Mouse (Mus musculus) kidney, embryonic 14.5 days (tissue): Measurements from ENCODE around the gene Ptprj. TPM values are rescaled to one million over a fixed set of nuclear protein-coding genes. Genes with fewer than 3 reads are reported as not detected.
"Not testable (repeated sequence)": the region's sequence is repeated elsewhere in the genome, so short reads cannot be mapped to it uniquely, and the experiment has no call there.

Source experiments
- ATAC-seq: fragments of 200-750 bp; cut with Nextera tagmentation; 2 replicates; pipeline ENCODE4 v1.8.0; 2017; ENCODE audit warnings: moderate number of reproducible peaks, mild to moderate bottlenecking, moderate TSS enrichment, moderate library complexity; ENCODE audit not compliant: low FRiP score, low TSS enrichment
- H3K27ac ChIP-seq: fragments of 300-500 bp; sonication (generic); 2 replicates; pipeline ENCODE4 v1.5.1; 2014; ENCODE audit warnings: low read depth, mild to moderate bottlenecking, low read length, moderate library complexity, mixed read lengths
- H3K27me3 ChIP-seq: fragments of 300-500 bp; sonication (generic); 2 replicates; pipeline ENCODE4 v1.6.1; 2014; ENCODE audit warnings: mild to moderate bottlenecking, low read length; ENCODE audit not compliant: control insufficient read depth, insufficient read depth
- H3K36me3 ChIP-seq: fragments of 300-500 bp; sonication (generic); 2 replicates; pipeline ENCODE4 v1.6.1; 2014; ENCODE audit warnings: low read length, mixed read lengths; ENCODE audit not compliant: control insufficient read depth, insufficient read depth
- H3K4me1 ChIP-seq: fragments of 300-500 bp; sonication (generic); 2 replicates; pipeline ENCODE4 v1.6.1; 2014; ENCODE audit warnings: low read length, mixed read lengths; ENCODE audit not compliant: control insufficient read depth, insufficient read depth
- H3K4me2 ChIP-seq: fragments of 300-500 bp; sonication (generic); replicated peaks from 2 replicates; pipeline ENCODE4 v1.6.1; 2014; ENCODE audit warnings: low read depth, mild to moderate bottlenecking, low read length
- H3K4me3 ChIP-seq: fragments of 300-500 bp; sonication (generic); 2 replicates; pipeline ENCODE4 v1.5.1; 2014; ENCODE audit warnings: mild to moderate bottlenecking, low read length
- H3K9ac ChIP-seq: fragments of 300-500 bp; sonication (generic); 2 replicates; pipeline ENCODE4 v1.6.1; 2014; ENCODE audit warnings: low read depth, mild to moderate bottlenecking, low read length, moderate library complexity
- H3K9me3 ChIP-seq: fragments of 300-500 bp; sonication (generic); 2 replicates; pipeline ENCODE4 v1.6.1; 2016; ENCODE audit warnings: low read length; ENCODE audit not compliant: control insufficient read depth
- WGBS: fragments of 180-500 bp; shearing (Covaris S2); extraction: QIAGEN DNeasy Blood & Tissue Kit; methylation state at CpG from one replicate; pipeline ENCODE4 v1.1.7; 2014; 5-methylcytosine and 5-hydroxymethylcytosine counted together
- polyA plus RNA-seq: library from polyadenylated mRNA; unstranded; fragments of >200 nt; fragmentation: Nextera tagmentation; extraction: Ambion mirVana; gene quantifications from 2 replicates; pipeline ENCODE4 v1.2.1, GENCODE M21; 2014

Gene Ptprj
- polyA plus RNA-seq, 1 experiment from 2014 or later, result 10.8 TPM

GRCm38 (mm10) chr2:90574536-90574935 lies 5.9 kb downstream of the Ptprj start:
- no peak overlapping the region for H3K4me3 ChIP-seq
- H3K4me2 ChIP-seq, result no peak overlapping the region
- no peaks in the 10 kb centered on the region for H3K36me3 ChIP-seq
- H3K9ac ChIP-seq, result no peak overlapping the region
- 70% methylated on average over 7 of the region's 8 CpGs for WGBS
- H3K9me3 ChIP-seq, result no peaks in the 10 kb centered on the region
- no peak overlapping the region for H3K27ac ChIP-seq
- no peaks in the 10 kb centered on the region for H3K27me3 ChIP-seq
- H3K4me1 ChIP-seq, result peaks cover 8% of the 10 kb centered on the region; the same call in 1 of the 2 replicates
- no peak for ATAC-seq

- 70% methylated on average over 17 of the region's 17 CpGs for WGBS
- H3K4me2 ChIP-seq, result 0 out of 2 replicates have a peak overlapping the region, but pooled peaks have one; percentile 11
- ATAC-seq, result no peak
Measured at GRCm38 (mm10) chr2:90573640-90574526, 6.6 kb downstream of the Ptprj start.

GRCm38 (mm10) chr2:90572126-90572525 lies 8.3 kb downstream of the Ptprj start:
- Histone ChIP-seq H3K9me3 (no peaks in the 10 kb centered on the region), H3K27me3 (no peaks in the 10 kb centered on the region), H3K4me1 (0 out of 2 replicates have a peak, but pooled peaks cover 5% of the 10 kb centered on the region), H3K9ac (no peak overlapping the region), H3K4me3 (no peak overlapping the region), H3K36me3 (no peaks in the 10 kb centered on the region), H3K4me2 (no peak overlapping the region), H3K27ac (no peak overlapping the region)
- peak; percentile 36; the same call in 1 of the 2 replicates for ATAC-seq
- 36% methylated on average over 5 of the region's 5 CpGs for whole genome bisulfite sequencing

More at GRCm38 (mm10) chr2:90573640-90574526, 6.6 kb downstream of the Ptprj start:
- Histone ChIP-seq H3K9me3 (no peaks in the 10 kb centered on the region), H3K27ac (no peak overlapping the region), H3K27me3 (no peaks in the 10 kb centered on the region), H3K4me1 (peaks cover 5% of the 10 kb centered on the region; the same call in 1 of the 2 replicates), H3K36me3 (no peaks in the 10 kb centered on the region), H3K9ac (no peak overlapping the region), H3K4me3 (no peak overlapping the region)

GRCm38 (mm10) chr2:90571399-90571798 lies 9.0 kb downstream of the Ptprj start:
- H3K4me1 ChIP-seq, H3K36me3 ChIP-seq, H3K9ac ChIP-seq, H3K27ac ChIP-seq, H3K27me3 ChIP-seq, H3K9me3 ChIP-seq, H3K4me3 ChIP-seq, H3K4me2 ChIP-seq, ATAC-seq: not testable (repeated sequence)
- 88% methylated on average over 6 of the region's 6 CpGs for WGBS

GRCm38 (mm10) chr2:90570871-90571270 lies 9.6 kb downstream of the Ptprj start:
- Histone ChIP-seq H3K4me2 (no peak overlapping the region), H3K27me3 (no peaks in the 10 kb centered on the region), H3K9me3 (no peaks in the 10 kb centered on the region), H3K4me3 (no peak overlapping the region), H3K9ac (no peak overlapping the region), H3K27ac (no peak overlapping the region), H3K4me1 (0 out of 2 replicates have a peak, but pooled peaks cover 5% of the 10 kb centered on the region), H3K36me3 (no peaks in the 10 kb centered on the region)
- WGBS, result 88% methylated on average over 2 of the region's 2 CpGs
- no peak for ATAC-seq

GRCm38 (mm10) chr2:90570216-90570615 lies 10.2 kb downstream of the Ptprj start:
- Histone ChIP-seq H3K27me3 (no peaks in the 10 kb centered on the region), H3K4me3 (no peak overlapping the region), H3K4me2 (no peak overlapping the region), H3K27ac (no peak overlapping the region), H3K9me3 (no peaks in the 10 kb centered on the region), H3K36me3 (no peaks in the 10 kb centered on the region), H3K4me1 (0 out of 2 replicates have a peak, but pooled peaks cover 5% of the 10 kb centered on the region), H3K9ac (no peak overlapping the region)
- ATAC-seq, result no peak
- 81% methylated on average over 10 of the region's 10 CpGs for WGBS

GRCm38 (mm10) chr2:90568961-90569481 lies 11.4 kb downstream of the Ptprj start:
- Histone ChIP-seq H3K27me3 (no peaks in the 10 kb centered on the region), H3K4me2 (no peak overlapping the region), H3K4me3 (no peak overlapping the region), H3K9me3 (no peaks in the 10 kb centered on the region), H3K4me1 (0 out of 2 replicates have a peak, but pooled peaks cover 5% of the 10 kb centered on the region), H3K27ac (no peak overlapping the region), H3K9ac (no peak overlapping the region), H3K36me3 (no peaks in the 10 kb centered on the region)
- no peak for ATAC-seq
- 78% methylated on average over 7 of the region's 7 CpGs for whole genome bisulfite sequencing

GRCm38 (mm10) chr2:90568091-90568490 lies 12.4 kb downstream of the Ptprj start:
- no peak for ATAC-seq

More at GRCm38 (mm10) chr2:90568091-90568490, 12.4 kb downstream of the Ptprj start:
- H3K9ac ChIP-seq, result no peak overlapping the region
- 0 out of 2 replicates have a peak, but pooled peaks cover 5% of the 10 kb centered on the region for H3K4me1 ChIP-seq
- H3K4me2 ChIP-seq, result no peak overlapping the region
- H3K4me3 ChIP-seq, result no peak overlapping the region
- 89% methylated on average over 7 of the region's 7 CpGs for WGBS
- H3K36me3 ChIP-seq, result no peaks in the 10 kb centered on the region
- no peaks in the 10 kb centered on the region for H3K9me3 ChIP-seq
- H3K27ac ChIP-seq, result no peak overlapping the region
- H3K27me3 ChIP-seq, result no peaks in the 10 kb centered on the region
